Mouse (Mus musculus) heart, postnatal 25 days (tissue): Measurements from ENCODE around the gene Ilf3. TPM values are rescaled to one million over a fixed set of nuclear protein-coding genes. Genes with fewer than 3 reads are reported as not detected.

Experiments used
- DNase-seq: peaks from one replicate; pipeline ENCODE4 v3.0.0; 2022; ENCODE audit warnings: low spot score
- intact Hi-C: fragments of 180-260 bp; cut with DNase I; formaldehyde crosslinking; loops from one replicate; pipeline ENCODE4 v1.15.1; 2025
- total RNA-seq, 2 experiments: library from RNA; stranded (reverse); gene quantifications; 2 replicates each; pipeline ENCODE4 v1.2.3; 2021

Ilf3 gene
- total RNA-seq, 2 experiments from 2014 or later = 25.9 to 29.6 TPM

DNA sequence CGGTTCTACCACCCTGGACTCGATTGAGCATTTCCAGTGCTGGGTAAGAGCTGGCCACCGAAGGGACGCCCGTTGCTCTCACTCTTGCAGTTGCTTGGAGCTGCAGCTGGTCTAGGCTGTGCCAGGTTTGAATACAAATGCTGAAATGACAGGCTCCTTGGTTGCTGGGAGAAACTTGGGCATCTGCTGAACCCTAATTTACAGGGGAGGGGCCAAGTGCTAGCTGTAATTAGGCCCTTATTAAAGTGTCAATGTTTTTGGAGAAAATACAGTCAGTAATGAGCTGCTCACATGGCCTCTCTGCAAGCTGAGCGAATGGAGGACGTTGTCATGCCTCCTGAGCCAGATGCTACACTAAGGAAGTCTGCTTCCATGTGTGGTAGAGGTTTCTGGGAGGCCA lies 63.1 kb downstream of the Ilf3 start:
- DNase-seq = no peak
- intact Hi-C loops = no loop called here

DNA sequence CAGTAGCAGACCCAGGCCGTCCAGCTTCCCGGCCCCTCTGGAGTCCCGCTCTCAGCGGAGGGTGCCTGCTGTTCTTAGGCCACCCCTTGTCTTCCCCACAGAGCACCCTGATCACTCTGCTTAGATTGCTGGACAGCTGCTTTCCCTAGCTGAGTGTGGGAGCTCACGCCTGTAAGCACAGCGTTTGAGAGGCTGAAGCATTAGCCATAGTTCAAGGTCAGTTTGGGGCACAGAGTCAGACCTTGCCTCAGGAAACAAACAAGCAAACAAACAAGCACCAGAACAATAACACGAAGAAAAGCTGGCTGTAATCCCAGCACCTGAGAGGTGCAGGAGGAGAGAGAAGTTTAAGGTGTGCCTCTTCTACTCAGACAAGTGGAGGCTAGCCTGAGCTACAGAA lies 64.4 kb downstream of the Ilf3 start:
- no peak for DNase-seq
- intact Hi-C loops = no loop called here

DNA sequence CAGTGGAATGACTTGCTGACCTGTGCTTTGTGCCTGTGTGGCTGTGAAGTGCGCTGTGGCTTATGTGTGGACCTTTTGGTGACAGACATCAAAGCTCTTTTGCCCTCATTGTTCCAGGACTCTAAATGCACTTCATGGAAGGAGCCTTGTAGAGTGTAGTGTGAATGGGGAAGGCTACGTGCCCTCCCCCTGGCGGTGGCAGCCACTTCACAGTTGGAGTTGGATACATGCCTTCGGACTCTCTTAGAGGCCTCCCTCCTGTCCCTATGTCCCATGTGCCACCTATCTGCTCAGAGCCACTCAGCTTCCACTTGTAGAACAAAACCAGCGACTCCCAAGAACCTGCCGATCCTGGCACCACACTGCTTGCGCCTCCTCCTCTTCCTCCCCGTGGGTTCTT lies 66.1 kb downstream of the Ilf3 start:
- intact Hi-C loops = no loop called here
- no peak for DNase-seq

DNA sequence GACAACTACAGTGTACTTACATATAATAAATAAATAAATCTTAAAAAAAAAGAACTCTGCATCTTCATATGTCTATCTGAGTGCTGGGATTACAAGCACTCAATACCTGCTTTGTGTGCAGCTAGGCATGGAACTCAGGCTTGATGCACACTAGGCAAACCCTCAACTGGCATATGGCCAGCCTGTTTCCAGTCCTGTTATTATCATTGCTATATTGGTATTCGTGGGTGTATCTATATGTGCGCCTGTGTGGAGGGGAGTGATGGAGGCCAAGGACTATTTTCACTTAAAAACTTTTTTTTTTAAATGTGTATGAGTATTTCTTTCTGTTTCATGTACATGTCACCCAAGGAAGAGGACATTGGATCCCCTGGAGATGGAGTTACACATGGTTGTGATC lies 66.7 kb downstream of the Ilf3 start:
- no peak for DNase-seq
- intact Hi-C loops = no loop called here

DNA sequence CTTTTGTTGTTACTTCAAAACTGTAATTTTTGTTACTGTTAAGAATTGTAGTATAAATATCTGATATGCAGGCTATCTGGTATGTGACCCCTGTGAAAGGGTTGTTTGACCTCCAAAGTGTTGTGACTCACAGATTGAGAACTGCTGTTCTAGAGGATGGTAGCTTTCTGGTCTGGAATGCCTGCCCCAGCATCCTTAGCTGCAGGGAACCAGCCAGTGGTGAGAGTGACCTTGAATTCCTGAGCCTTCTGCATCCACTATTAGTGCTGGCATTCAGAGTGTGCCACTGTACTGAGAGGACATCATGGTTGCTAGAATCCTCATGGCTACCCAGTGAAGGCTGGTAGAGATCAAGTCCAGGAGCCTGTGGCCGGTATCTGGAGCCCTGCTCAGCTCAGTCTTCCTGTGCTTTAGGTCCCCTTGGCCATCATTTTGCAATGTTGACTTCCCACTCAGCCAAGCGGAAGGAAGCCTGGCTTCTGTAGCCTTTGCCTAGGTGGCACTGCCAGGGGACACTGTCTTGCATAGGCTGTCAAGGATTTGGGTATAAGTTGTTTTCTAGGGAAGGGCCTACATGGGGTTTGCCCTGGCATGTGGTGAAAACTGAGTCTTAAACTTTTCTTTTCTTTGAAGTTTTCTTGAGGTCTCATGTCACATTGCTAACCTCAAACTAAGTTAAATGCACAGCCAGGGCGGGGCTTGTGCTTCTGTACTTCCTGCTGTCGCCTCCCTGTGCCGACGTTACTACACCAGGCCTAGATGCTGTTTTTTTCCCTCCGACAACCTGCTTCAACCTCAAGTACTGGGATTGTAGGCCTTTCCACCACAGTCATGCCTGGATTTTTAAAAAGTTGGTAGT lies 68.3 kb downstream of the Ilf3 start:
- intact Hi-C loops = no loop called here
- no peak for DNase-seq

DNA sequence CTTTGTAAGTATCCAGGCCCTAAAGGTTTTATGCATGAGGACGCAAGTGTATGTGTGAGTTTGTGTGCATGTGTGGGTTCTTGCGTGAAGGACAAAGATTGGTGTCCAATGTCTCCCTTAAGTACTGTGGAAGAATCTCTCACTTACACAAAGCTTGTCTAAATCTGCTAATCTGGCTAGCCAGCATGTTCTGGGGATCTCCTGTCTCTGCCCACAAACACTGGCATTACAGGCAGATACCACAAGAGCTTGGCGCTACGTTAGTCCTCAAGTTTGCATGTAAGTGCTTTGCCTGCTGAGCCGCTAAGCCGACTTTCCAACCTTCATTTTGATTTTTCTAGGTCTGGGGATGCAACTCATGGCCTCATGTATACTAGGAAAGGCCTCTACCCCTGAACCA lies 69.9 kb downstream of the Ilf3 start:
- no peak for DNase-seq
- intact Hi-C loops = no loop called here

DNA sequence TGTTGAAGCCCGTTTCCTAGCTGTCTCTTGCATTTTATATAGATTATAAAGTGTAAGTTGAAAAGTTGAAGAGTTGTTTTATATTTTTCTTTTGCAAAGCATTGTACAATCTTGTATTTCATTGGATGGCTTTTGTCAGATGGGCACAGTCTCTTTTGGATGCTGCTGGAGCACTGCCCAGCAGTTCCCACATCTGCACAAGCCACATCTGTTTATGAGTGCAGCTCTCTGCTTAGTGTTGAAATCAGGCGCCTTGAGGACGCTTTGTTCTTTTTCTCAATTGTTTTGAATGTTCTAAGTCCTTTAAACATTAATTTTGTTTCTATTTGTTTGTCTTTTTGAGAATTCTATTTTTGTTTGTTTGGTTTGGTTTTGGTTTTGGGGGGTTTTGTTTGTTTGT lies 70.5 kb downstream of the Ilf3 start:
- intact Hi-C loops = no loop called here
- peak; percentile 50 for DNase-seq

DNA sequence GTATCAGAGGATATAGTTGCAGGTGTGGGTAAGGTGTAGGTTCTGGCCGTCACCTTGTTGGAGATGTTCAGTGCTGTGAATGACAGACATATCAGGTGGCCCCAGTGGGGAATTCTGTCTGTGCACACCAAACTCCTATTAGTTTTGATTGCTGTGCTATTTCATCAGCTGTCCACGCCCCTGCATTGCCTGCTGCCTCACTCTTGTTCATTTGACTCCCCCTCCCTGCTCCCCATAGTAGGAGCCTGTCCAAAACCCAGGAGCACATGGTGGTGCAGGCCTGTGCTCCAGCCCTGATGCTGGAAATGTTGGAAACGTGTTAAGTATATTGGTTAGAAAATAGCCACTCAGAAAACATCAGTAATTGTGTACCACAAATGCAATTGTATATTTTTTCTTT lies 71.8 kb downstream of the Ilf3 start:
- DNase-seq = no peak
- intact Hi-C loops = no loop called here

DNA sequence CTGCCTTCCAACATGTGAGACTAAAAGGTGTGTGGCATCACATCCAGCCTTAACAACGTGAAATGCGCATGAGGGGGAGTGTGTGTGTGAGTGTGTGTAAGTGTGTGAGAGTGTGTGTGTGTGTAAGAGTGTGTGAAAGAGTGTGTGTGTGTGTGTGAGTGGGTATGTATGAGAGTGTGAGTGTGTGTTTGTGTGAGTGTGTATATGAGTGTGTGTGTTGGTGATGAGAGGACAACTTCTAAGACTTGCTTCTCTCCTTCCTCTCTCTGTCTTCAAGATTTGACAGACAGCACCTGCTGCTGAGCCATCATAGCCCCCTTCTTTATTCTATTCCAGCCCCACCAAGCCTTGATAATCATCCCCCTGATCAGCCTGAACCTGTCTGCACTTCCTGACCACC lies 72.2 kb downstream of the Ilf3 start:
- intact Hi-C loops = no loop called here
- no peak for DNase-seq

DNA sequence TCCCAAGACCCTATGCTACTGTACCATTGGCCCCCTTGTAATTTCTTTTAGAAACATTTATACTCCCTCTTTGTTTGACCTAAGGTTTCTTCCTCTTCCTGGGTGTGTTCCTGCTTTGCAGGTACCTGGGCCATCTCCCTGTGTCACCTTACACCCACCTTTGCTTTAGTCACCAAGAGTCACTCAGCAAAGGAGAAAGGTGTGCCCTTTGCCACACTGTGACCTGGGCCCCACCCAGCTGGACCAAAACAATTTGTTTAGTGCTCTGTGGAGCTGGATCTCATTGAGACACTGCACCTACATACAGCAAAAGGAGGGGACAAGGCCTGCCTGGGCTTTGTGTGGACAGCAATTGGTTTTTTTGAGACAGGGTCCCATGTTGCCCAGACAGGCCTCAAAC lies 72.7 kb downstream of the Ilf3 start:
- intact Hi-C loops = no loop called here

DNA sequence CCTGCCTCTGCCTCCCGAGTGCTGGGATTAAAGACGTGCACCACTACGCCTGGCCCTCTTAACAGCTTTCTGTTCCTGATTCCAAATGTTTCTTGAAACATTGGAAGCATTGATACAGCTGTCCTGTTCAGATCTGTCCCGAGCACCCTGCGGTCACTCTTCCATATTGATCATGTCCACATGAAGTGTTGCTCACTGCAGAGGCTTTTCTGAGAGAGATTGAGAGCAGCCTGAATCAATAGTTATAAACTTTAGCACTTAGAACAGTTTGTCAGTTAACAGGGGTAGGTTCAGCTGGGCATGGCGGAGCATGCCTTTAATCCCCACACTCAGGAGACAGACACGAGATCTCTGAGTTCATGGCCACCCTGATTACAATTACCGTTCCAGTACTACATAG lies 76.2 kb downstream of the Ilf3 start:
- intact Hi-C loops = no loop called here
- no peak for DNase-seq

More for the DNA sequence above, 72.7 kb downstream of the Ilf3 start:
- DNase-seq = no peak

DNA sequence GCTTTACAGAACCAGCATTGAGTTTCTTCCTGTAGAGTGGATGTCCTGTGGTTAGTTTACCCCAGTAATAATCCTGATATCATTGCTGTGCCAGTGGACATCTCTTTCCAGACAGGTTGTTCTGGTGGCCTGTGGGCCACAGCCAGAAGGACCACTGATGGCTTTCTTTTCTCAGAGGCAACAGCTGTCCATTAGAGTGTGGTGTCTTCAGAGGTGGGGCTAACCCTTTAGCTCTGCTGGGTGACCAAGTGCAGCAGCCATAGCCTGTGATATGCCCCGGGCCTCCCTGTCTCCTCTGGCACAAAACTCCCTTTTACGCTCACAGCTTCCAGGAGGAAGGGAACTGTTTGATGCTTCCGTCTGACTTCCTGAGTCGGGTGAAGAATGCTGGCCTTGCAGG lies 76.9 kb downstream of the Ilf3 start:
- no peak for DNase-seq
- intact Hi-C loops = no loop called here

DNA sequence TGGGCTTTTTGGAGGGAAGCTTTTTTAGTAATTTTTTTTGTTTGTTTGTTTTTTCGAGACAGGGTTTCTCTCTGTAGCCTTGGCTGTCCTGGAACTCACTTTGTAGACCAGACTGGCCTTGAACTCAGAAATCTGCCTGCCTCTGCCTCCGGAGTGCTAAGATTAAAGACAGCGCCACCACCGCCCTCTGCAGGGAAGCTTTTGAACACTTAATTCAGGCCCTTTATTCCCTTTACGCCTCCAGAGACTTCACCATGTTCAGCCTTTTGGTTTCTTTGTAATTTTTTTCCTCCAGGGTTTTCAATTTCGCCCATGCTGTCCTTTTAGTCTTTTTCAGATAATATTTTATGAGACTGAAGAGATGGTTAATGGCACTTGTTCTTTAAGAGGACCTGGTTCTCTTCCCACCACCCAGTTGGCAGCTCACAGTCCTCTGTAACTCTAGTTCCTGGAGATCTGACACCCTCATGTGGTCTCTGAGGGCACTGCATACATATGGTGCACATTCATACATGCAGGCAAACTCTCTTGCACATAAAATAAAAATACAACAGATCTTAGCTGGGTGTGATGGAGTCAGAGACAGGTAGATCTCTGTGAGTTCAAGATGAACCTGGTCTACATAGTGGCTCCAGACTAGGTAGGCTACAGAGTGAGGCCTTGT lies 77.5 kb downstream of the Ilf3 start:
- DNase-seq = no peak
- intact Hi-C loops = no loop called here

DNA sequence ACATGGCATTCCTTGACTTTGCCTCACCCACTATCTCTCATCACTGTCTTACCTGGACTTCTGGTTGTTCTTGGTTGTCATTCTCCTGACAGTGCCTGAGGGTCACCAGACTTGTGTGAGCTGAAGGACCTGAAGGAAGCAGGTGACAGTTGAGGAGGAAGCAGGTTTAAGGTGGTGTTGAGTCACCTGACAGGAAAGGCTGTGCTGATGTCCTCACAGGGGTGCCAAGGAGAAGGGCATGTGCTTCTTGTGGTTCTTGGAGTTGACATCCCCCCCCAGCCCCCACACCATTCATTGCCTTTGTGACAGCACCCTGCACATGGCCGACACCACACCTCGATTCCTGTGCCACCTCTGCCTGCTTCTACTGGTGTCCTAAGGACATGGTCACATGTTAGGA lies 80.1 kb downstream of the Ilf3 start:
- intact Hi-C loops = no loop called here
- no peak for DNase-seq

DNA sequence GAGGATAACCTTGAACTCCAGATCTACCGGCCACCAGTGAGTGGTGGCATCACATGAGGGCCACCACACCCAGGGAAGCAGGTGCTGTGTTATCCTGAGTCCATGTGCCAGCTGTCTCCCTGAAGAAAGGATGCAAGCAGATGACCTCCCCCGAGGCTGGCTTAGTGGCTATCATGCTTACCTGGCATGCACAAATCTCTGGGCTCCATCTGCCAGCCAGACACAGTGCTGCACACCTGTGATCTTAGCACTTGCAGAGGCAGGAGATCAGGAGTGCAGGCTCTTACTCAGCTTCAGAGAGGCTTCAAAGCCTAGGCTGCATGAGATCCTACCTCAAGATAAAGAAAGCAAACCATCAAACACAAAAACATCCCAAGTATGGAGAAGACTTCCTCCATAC lies 82.0 kb downstream of the Ilf3 start:
- no peak for DNase-seq
- intact Hi-C loops = loop anchor here (2.0 kb wide), 1 partner anchor 21 kb away; no protein-coding TSS in a partner anchor

DNA sequence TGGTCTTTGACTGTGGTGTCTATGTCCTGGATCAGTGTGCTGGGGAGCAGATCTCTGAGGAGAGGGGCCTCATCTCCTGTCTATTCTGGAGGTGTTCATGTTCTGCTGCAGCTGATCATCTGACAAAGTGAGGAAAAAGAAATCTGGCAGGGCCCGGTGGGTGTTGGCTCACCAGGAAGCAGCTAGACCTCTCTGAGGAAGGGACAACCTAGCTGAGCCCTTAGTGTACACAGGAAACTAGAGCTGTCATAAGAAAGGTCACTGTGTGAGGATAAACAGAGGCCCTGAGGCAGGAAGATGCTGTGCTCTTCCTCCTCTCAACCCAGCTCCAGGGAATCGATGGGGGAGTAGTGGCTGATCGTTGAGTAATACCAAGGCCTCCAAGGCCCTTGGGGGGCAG lies 82.6 kb downstream of the Ilf3 start:
- intact Hi-C loops = loop anchor here (2.0 kb wide), 1 partner anchor 21 kb away; no protein-coding TSS in a partner anchor
- no peak for DNase-seq

DNA sequence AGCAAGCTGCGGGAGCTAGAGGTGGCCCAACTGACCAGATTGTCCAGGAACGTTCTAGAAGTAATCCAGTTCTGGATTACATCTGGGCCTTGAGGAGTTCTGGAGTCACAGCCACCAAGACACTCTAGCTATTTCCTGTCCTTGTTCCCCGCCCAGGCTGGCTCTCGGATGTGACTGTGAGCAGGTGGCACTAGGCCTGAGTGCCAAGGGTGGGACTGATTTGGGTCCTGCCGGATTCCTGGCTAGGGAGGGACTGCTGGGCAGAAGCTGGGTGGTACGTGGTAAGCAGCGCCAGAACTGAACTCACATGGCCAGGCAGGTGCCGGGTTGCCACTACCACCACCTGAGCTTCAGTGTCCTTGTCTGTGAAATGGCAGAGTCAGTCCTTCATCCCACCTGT lies 83.7 kb downstream of the Ilf3 start:
- intact Hi-C loops = loop anchor here (2.0 kb wide), 1 partner anchor 23 kb away; no protein-coding TSS in a partner anchor
- peak; percentile 26 for DNase-seq

DNA sequence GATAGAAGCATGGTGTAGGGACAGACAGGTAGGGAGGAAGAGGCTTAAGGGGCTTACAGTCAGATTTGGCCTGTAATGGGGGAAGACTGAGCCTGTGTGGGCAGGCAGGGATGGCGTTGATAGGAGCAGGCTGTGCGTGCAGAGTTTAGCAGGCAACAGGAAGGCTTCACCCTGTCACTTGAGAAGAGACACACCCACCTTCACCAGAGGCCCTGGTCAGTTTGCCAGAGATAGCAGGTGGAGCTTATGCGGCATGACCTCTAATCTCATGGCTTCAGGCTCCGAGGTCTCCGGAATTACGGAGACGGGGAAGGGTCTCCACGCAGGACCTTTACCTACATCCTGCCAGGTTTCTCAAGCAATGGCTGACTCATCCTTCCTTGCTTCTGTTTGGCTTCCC lies 84.2 kb downstream of the Ilf3 start:
- intact Hi-C loops = loop anchor here (2.0 kb wide), 1 partner anchor 23 kb away; no protein-coding TSS in a partner anchor
- no peak for DNase-seq

DNA sequence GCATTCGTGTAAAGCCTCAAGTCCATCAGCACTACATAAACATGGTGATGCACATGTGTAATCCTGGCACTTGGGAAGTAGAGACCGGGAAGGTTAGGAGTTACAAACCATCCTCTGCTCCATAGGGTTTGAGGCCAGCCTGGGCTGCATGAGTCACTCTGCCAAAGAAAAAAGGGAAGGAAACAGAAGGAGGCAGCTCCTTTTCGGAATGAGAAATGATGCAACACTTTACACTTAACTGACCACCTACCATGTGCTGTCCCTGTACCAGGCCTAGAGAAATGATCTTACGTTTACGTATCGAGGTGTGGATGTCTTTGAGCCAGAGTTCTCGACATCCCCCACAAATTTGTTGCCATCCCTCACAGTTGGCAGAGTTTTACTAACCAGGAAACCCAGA lies 85.3 kb downstream of the Ilf3 start:
- intact Hi-C loops = no loop called here
- DNase-seq = no peak

DNA sequence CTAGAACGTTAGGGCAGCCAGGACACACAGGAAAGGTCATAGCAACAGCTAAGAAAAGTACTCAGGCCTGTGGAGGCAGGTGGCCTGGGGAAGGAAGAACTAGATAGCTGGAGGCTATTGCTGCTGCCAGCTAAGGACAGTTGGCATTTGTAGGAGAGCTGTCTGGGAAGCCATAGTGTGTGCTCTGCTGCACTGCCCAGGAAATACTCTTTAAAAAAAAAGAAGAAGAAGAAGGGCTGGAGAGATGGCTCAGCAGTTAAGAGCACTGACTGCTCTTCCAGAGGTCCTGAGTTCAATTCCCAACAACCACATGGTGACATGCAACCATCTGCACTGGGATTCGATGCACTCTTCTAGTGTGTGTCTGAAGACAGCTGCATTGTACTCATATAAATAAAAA lies 85.8 kb downstream of the Ilf3 start:
- no peak for DNase-seq
- intact Hi-C loops = no loop called here

DNA sequence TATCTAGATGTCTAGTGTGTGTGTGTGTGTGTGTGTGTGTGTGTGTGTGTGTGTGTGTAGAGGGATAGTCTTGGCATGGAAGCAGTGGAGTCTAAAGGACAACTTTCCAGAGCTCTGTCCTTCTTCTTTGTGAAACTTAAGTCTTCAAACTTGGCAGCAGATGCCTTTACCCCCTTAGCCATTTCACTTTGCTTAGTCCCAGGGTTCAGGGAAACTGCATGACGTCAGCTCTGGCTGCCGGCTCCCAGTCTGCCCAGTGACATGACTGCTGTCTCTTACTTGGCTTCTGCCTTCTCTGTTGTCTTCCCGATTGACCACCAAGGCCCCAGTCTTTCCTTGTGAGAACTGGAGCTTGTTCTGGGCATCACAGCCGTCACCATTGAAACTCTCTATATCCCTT lies 86.9 kb downstream of the Ilf3 start:
- DNase-seq = no peak
- intact Hi-C loops = no loop called here
